Mouse (Mus musculus) megakaryocyte-erythroid progenitor cell, adult 5-6 weeks (primary cell): ENCODE results near the gene Eif3a. TPM values are rescaled to one million over a fixed set of nuclear protein-coding genes. Genes with fewer than 3 reads are reported as not detected.

Experiments used
- ATAC-seq: replicated peaks from 2 replicates; pipeline ENCODE4 v1.8.0; 2016; ENCODE audit warnings: mild to moderate bottlenecking, inconsistent platforms; ENCODE audit not compliant: severe bottlenecking, poor library complexity, low FRiP score, low TSS enrichment
- total RNA-seq, 2 experiments: library from RNA; stranded (forward) in 1 of 2; stranded (reverse) in 1 of 2; fragments of 200-1000, 215-1000 nt in 1 of 2; fragments of >200 nt in 1 of 2; fragmentation: Nextera tagmentation in 1 of 2; gene quantifications; 2 replicates each; pipeline ENCODE4 v1.2.3; 2014 to 2017

Eif3a gene
- total RNA-seq, 2 experiments from 2014 or later: 346 to 570 TPM

GRCm38 (mm10) chr19:60782034-60782433 lies 8.4 kb downstream of the Eif3a start:
- ATAC-seq: no peak

GRCm38 (mm10) chr19:60773366-60773765 lies 17.1 kb downstream of the Eif3a start:
- ATAC-seq: no peak

- no peak for ATAC-seq
Observed at GRCm38 (mm10) chr19:60758896-60759835, 31.3 kb downstream of the Eif3a start.

- ATAC-seq: peak; percentile 13
Observed at GRCm38 (mm10) chr19:60757099-60757785, 33.2 kb downstream of the Eif3a start.

- peak; percentile 38 for ATAC-seq
Observed at GRCm38 (mm10) chr19:60756192-60757098, 34.0 kb downstream of the Eif3a start.

GRCm38 (mm10) chr19:60755438-60756191 lies 34.8 kb downstream of the Eif3a start, which contains the start of gene Nanos1:
Gene Nanos1, plus strand, starts transcription at chr19:60755987.
- ATAC-seq: peak; percentile 91

GRCm38 (mm10) chr19:60747801-60748200 lies 42.7 kb downstream of the Eif3a start:
- ATAC-seq: no peak

GRCm38 (mm10) chr19:60743767-60744547 lies 46.5 kb downstream of the Eif3a start:
- peak; percentile 98 for ATAC-seq

GRCm38 (mm10) chr19:60740560-60740959 lies 49.9 kb downstream of the Eif3a start:
- no peak for ATAC-seq

- no peak for ATAC-seq
Observed at GRCm38 (mm10) chr19:60731966-60732365, 58.5 kb downstream of the Eif3a start.

GRCm38 (mm10) chr19:60731299-60731698 lies 59.2 kb downstream of the Eif3a start:
- ATAC-seq: no peak

GRCm38 (mm10) chr19:60730281-60730852 lies 60.1 kb downstream of the Eif3a start:
- peak; percentile 95 for ATAC-seq

- no peak for ATAC-seq
Observed at GRCm38 (mm10) chr19:60716381-60716780, 74.1 kb downstream of the Eif3a start.

- no peak for ATAC-seq
Observed at GRCm38 (mm10) chr19:60712577-60712976, 77.9 kb downstream of the Eif3a start.
